Mouse (Mus musculus): Measurements from ENCODE around the gene Cmip. TPM values are rescaled to one million over a fixed set of nuclear protein-coding genes. Genes with fewer than 3 reads are reported as not detected.
A peak's percentile ranks its signal among the peaks of the same experiment; 100 is the strongest.

Cmip gene
- polyA plus RNA-seq, 1 experiment from 2014 or later = 146 TPM

DNA sequence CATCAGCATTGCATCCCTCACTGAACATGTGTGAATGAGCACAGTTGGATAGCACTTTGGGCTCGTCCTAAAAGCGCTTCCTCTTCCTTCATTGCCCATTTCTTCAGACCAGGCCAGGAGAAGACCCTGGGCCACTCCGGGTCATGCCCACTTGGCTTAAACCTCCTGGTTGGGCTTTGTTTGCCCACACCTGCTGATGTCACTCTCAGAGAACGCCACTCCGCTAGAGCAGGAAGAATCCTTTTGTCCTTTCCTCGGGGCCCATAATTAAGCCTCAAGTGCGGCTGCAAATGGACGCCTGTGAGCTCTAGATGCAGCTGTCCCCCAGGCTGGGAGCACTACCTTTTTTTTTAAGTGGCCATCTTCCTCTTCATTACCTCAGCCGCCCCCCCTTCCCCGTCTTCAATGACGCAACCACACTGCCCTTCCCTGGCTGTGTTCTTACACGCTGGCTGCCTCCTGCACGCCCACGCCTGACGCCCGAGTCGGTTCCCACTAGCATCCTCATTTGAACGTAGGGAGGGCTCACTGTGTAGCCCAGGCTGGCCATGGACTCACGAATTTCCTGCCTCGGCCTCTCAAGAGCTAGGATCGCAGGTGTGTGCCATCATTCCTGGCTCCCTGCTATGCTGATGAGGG lies 171.8 kb downstream of the Cmip start:
- no peak overlapping the region for H3K4me3 ChIP-seq (ENCODE audit: low read depth, low read length)
- H3K9me3 ChIP-seq (replicated peaks; ENCODE audit: control insufficient read depth, low read length, poor library complexity, severe bottlenecking) = no peaks in the 10 kb centered on the region
- no peaks in the 10 kb centered on the region for H3K4me1 ChIP-seq (ENCODE audit: control insufficient read depth, insufficient read depth, low read length)
- H3K27ac ChIP-seq (ENCODE audit: low read length) = peak overlapping the region; percentile 28; the same call in 1 of the 2 replicates
- peaks cover 33% of the 10 kb centered on the region for H3K36me3 ChIP-seq (ENCODE audit: control insufficient read depth, insufficient read depth, low read length)
- no peak overlapping the region for H3K9ac ChIP-seq (ENCODE audit: low read depth, low read length)
- 64% methylated on average over 21 of the region's 21 CpGs for WGBS
- no peak for ATAC-seq
- H3K4me2 ChIP-seq (ENCODE audit: low read length) = no peak overlapping the region
- H3K27me3 ChIP-seq (ENCODE audit: control insufficient read depth, insufficient read depth, low read depth, low read length) = no peaks in the 10 kb centered on the region

DNA sequence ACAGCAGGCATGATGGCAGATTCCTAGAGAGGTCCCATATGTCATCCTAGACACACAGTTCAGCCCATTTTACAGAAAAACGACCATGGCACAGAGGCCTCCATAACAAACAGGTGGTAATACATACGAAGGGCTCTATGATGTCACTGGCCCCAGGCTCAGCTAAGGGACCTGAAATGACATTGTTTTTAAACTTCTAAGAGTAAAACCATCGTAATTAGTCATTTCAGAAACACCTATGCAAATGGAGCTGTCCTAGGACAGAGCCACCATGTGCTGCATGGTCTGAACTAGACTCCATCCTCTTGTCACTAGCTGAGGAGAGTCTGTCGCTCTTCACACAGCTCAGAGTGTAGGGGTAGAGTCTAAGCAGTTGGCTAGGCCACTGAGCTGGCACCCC lies 173.8 kb downstream of the Cmip start:
- no peak overlapping the region for H3K27ac ChIP-seq (ENCODE audit: low read length)
- peaks cover 31% of the 10 kb centered on the region for H3K36me3 ChIP-seq (ENCODE audit: control insufficient read depth, insufficient read depth, low read length)
- H3K9me3 ChIP-seq (replicated peaks; ENCODE audit: control insufficient read depth, low read length, poor library complexity, severe bottlenecking) = no peaks in the 10 kb centered on the region
- H3K9ac ChIP-seq (ENCODE audit: low read depth, low read length) = no peak overlapping the region
- 93% methylated on average over 4 of the region's 4 CpGs for WGBS
- ATAC-seq = no peak
- H3K4me1 ChIP-seq (ENCODE audit: control insufficient read depth, insufficient read depth, low read length) = no peaks in the 10 kb centered on the region
- no peak overlapping the region for H3K4me2 ChIP-seq (ENCODE audit: low read length)
- no peak overlapping the region for H3K4me3 ChIP-seq (ENCODE audit: low read depth, low read length)
- no peaks in the 10 kb centered on the region for H3K27me3 ChIP-seq (ENCODE audit: control insufficient read depth, insufficient read depth, low read depth, low read length)

DNA sequence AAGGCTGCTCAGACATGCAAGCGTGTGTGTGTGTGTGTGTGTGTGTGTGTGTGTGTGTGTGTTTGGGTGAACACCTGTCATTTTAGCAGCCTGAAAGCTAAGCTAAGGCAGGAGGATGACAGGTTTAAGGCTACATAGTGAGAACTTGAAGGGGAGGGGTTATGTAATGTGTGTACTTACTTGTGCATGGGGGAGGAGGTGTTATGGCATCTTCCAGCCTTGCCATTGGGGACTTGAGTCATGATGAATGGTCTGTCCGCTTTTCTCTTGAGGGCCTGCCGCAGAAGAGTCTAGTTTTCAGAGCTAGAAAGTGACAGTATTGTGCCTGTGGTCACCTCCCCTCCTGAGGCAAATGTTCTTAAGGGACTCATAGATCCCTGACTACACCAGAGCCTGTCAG lies 174.7 kb downstream of the Cmip start:
- no peak overlapping the region for H3K4me3 ChIP-seq (ENCODE audit: low read depth, low read length)
- H3K27ac ChIP-seq (ENCODE audit: low read length) = no peak overlapping the region
- peaks cover 38% of the 10 kb centered on the region for H3K36me3 ChIP-seq (ENCODE audit: control insufficient read depth, insufficient read depth, low read length)
- ATAC-seq = no peak
- WGBS = 94% methylated on average over 3 of the region's 3 CpGs
- H3K27me3 ChIP-seq (ENCODE audit: control insufficient read depth, insufficient read depth, low read depth, low read length) = no peaks in the 10 kb centered on the region
- no peaks in the 10 kb centered on the region for H3K4me1 ChIP-seq (ENCODE audit: control insufficient read depth, insufficient read depth, low read length)
- no peak overlapping the region for H3K4me2 ChIP-seq (ENCODE audit: low read length)
- no peak overlapping the region for H3K9ac ChIP-seq (ENCODE audit: low read depth, low read length)
- H3K9me3 ChIP-seq (replicated peaks; ENCODE audit: control insufficient read depth, low read length, poor library complexity, severe bottlenecking) = no peaks in the 10 kb centered on the region

DNA sequence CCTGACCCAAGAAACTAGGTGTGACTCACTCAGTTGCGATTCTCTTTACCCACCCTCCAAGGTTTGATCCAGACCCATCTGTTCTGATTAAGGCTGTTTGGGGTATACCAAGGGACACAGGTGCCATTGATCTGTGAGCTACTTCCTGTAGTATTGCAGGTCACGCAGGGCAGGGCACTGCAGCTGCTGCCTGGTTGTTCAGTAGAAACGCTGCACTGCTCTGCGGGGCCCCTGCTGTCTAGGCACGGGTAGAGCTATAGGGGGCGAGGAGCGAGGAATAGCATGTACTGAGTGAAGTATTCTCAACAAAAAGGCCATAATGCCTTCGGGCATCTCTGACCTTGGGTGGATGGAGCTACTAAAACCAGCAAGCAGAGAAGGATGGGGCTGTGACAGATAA lies 175.2 kb downstream of the Cmip start:
- no peaks in the 10 kb centered on the region for H3K9me3 ChIP-seq (replicated peaks; ENCODE audit: control insufficient read depth, low read length, poor library complexity, severe bottlenecking)
- peaks cover 40% of the 10 kb centered on the region for H3K36me3 ChIP-seq (ENCODE audit: control insufficient read depth, insufficient read depth, low read length)
- 86% methylated on average over 8 of the region's 8 CpGs for WGBS

DNA sequence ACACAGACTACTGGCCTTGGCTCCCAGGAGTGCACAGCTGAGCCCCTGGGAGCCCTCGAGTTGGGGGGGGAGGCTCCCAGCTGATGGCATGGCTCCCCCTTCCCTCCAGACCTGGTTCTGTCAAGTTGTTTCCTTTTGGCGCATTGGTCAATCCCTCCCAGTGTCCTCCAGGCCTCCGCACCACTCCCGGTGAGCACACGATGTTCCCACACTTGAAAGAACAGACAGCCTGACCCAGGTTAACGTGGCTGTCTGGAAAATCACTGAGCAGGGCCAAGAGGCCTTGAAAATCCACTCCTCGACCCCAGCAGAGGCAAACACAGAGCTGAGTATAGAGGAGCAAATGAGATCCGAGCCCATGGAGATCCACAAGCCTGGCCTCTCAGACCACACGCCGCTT lies 177.1 kb downstream of the Cmip start:
- 82% methylated on average over 10 of the region's 10 CpGs for WGBS
- Histone ChIP-seq H3K27ac (ENCODE audit: low read length) (no peak overlapping the region), H3K4me2 (ENCODE audit: low read length) (no peak overlapping the region), H3K27me3 (ENCODE audit: control insufficient read depth, insufficient read depth, low read depth, low read length) (no peaks in the 10 kb centered on the region), H3K9me3 (replicated peaks; ENCODE audit: control insufficient read depth, low read length, poor library complexity, severe bottlenecking) (no peaks in the 10 kb centered on the region), H3K36me3 (ENCODE audit: control insufficient read depth, insufficient read depth, low read length) (peaks cover 46% of the 10 kb centered on the region), H3K4me3 (ENCODE audit: low read depth, low read length) (no peak overlapping the region), H3K4me1 (ENCODE audit: control insufficient read depth, insufficient read depth, low read length) (no peaks in the 10 kb centered on the region), H3K9ac (ENCODE audit: low read depth, low read length) (no peak overlapping the region)
- no peak for ATAC-seq

More for the DNA sequence above, 175.2 kb downstream of the Cmip start:
- H3K4me3 ChIP-seq (ENCODE audit: low read depth, low read length) = no peak overlapping the region
- no peak overlapping the region for H3K9ac ChIP-seq (ENCODE audit: low read depth, low read length)
- no peak overlapping the region for H3K4me2 ChIP-seq (ENCODE audit: low read length)
- H3K27me3 ChIP-seq (ENCODE audit: control insufficient read depth, insufficient read depth, low read depth, low read length) = no peaks in the 10 kb centered on the region
- no peak overlapping the region for H3K27ac ChIP-seq (ENCODE audit: low read length)
- no peak for ATAC-seq
- no peaks in the 10 kb centered on the region for H3K4me1 ChIP-seq (ENCODE audit: control insufficient read depth, insufficient read depth, low read length)

DNA sequence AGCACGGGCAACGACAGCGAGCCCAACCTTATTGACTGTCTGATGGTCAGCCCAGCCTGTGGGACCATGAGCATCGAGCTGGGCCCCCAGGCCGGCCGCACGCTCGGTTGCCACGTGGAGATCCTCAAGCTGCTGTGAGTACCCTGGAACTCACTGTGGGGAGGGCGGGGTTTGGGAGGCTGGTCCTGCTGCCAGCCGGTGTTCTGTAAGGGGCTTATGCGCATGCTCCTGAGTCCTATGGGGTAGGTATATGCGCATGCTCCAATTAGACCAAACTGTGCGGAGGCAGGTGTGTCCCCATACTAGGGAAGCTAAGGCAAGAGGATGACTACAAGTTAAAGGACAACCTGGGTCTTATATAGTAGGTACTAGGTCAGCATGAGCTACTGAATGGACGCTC lies 179.9 kb downstream of the Cmip start:
- Histone ChIP-seq H3K4me2 (ENCODE audit: low read length) (no peak overlapping the region), H3K36me3 (ENCODE audit: control insufficient read depth, insufficient read depth, low read length) (peaks cover 36% of the 10 kb centered on the region), H3K9ac (ENCODE audit: low read depth, low read length) (no peak overlapping the region), H3K27ac (ENCODE audit: low read length) (no peak overlapping the region), H3K4me1 (ENCODE audit: control insufficient read depth, insufficient read depth, low read length) (no peaks in the 10 kb centered on the region), H3K4me3 (ENCODE audit: low read depth, low read length) (no peak overlapping the region), H3K9me3 (replicated peaks; ENCODE audit: control insufficient read depth, low read length, poor library complexity, severe bottlenecking) (no peaks in the 10 kb centered on the region), H3K27me3 (ENCODE audit: control insufficient read depth, insufficient read depth, low read depth, low read length) (no peaks in the 10 kb centered on the region)
- 97% methylated on average over 15 of the region's 15 CpGs for WGBS
- no peak for ATAC-seq

DNA sequence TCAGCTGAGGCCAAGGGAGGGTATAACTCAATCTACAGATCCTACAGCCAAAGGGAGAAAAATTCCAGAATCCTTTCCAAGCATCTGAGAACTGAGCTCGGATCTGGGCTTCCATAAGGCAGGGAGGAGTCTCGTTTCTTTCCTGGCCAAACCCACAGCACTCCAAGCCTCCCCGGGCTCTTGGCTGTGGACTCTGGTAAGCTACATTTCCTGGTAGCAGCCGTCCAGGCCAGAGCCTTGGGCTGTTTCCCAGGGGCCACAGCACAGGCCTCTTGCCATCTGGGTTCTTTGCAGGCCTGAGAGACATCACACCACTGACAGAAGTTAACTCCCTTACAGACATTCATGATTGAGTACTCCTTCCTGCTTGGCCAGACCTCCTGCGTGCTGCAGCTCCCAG lies 180.8 kb downstream of the Cmip start:
- no peak for ATAC-seq
- Histone ChIP-seq H3K4me1 (ENCODE audit: control insufficient read depth, insufficient read depth, low read length) (no peaks in the 10 kb centered on the region), H3K9me3 (replicated peaks; ENCODE audit: control insufficient read depth, low read length, poor library complexity, severe bottlenecking) (no peaks in the 10 kb centered on the region), H3K27me3 (ENCODE audit: control insufficient read depth, insufficient read depth, low read depth, low read length) (no peaks in the 10 kb centered on the region), H3K9ac (ENCODE audit: low read depth, low read length) (no peak overlapping the region), H3K4me2 (ENCODE audit: low read length) (no peak overlapping the region), H3K27ac (ENCODE audit: low read length) (no peak overlapping the region), H3K4me3 (ENCODE audit: low read depth, low read length) (no peak overlapping the region), H3K36me3 (ENCODE audit: control insufficient read depth, insufficient read depth, low read length) (peaks cover 36% of the 10 kb centered on the region)
- 89% methylated on average over 5 of the region's 5 CpGs for WGBS

DNA sequence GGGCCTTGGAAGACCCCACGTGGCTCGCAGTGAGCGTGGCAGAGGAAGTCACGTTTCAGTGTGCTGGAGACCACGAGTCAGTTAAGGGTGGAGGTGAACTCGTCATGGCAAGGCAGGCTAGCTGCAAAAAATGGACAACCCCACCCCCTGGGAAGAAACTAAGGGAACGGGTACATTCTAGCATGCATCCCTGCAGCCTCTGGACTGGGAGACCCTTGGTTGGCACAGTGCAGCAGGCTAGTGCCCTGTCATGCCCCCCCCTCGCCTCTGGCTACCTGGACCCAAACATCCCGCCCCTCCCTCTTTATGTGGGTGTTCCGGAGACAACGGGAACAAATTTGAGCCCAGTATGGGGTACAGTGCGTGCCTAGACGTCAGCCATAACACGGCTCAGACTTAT lies 183.5 kb downstream of the Cmip start:
- H3K27ac ChIP-seq (ENCODE audit: low read length) = no peak overlapping the region
- no peaks in the 10 kb centered on the region for H3K27me3 ChIP-seq (ENCODE audit: control insufficient read depth, insufficient read depth, low read depth, low read length)
- no peaks in the 10 kb centered on the region for H3K4me1 ChIP-seq (ENCODE audit: control insufficient read depth, insufficient read depth, low read length)
- peaks cover 30% of the 10 kb centered on the region for H3K36me3 ChIP-seq (ENCODE audit: control insufficient read depth, insufficient read depth, low read length)
- no peak for ATAC-seq
- H3K4me3 ChIP-seq (ENCODE audit: low read depth, low read length) = no peak overlapping the region
- H3K9me3 ChIP-seq (replicated peaks; ENCODE audit: control insufficient read depth, low read length, poor library complexity, severe bottlenecking) = no peaks in the 10 kb centered on the region
- H3K4me2 ChIP-seq (ENCODE audit: low read length) = no peak overlapping the region
- 94% methylated on average over 14 of the region's 14 CpGs for WGBS
- H3K9ac ChIP-seq (ENCODE audit: low read depth, low read length) = no peak overlapping the region

DNA sequence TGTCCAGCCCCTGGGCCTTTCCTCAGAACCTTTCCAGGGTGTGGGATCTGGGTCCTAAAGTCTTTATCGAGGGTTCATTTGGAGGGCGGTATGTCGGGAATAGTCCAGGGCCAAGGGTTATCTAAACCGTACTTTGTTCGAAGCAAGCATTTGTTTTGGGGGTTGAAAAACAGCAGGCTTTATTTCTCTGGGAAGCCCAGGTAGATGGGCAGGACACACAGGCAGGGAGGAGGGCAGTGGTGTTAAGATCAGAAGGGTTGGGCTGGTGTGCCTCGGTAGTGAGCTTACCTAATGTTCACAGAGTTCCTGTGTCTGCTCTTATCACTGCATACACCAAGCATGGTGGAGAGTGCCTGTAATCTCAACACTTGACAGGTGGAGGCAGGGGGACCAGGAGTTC lies 183.9 kb downstream of the Cmip start:
- Histone ChIP-seq H3K4me1 (ENCODE audit: control insufficient read depth, insufficient read depth, low read length) (no peaks in the 10 kb centered on the region), H3K4me2 (ENCODE audit: low read length) (no peak overlapping the region), H3K4me3 (ENCODE audit: low read depth, low read length) (no peak overlapping the region), H3K9ac (ENCODE audit: low read depth, low read length) (no peak overlapping the region), H3K9me3 (replicated peaks; ENCODE audit: control insufficient read depth, low read length, poor library complexity, severe bottlenecking) (no peaks in the 10 kb centered on the region), H3K27me3 (ENCODE audit: control insufficient read depth, insufficient read depth, low read depth, low read length) (no peaks in the 10 kb centered on the region), H3K36me3 (ENCODE audit: control insufficient read depth, insufficient read depth, low read length) (peaks cover 28% of the 10 kb centered on the region), H3K27ac (ENCODE audit: low read length) (no peak overlapping the region)
- no peak for ATAC-seq
- WGBS = 97% methylated on average over 6 of the region's 6 CpGs

All from midbrain, embryonic 16.5 days (tissue).